Mouse (Mus musculus) left cerebral cortex, adult 2 months (tissue): ENCODE measurements at regions not wholly inside any gene's neighbourhood (a gene's known extent, or its start where the extent isn't known, plus 50 kb on each side); places are given as distances from the start of the nearest gene placed in this dataset.
"Not testable (repeated sequence)": the region's sequence is repeated elsewhere in the genome, so short reads cannot be mapped to it uniquely, and the experiment has no call there.

Experiments
- DNase-seq, 2 experiments: peaks; one replicate each; pipeline ENCODE4 v3.0.0; 2021 to 2022; ENCODE audit warnings: low spot score in 2 of 2, mixed read lengths in 1 of 2; ENCODE audit errors: extremely low spot score in 1 of 2
- H3K27ac ChIP-seq: fragments of 200-600 bp; 2 replicates; pipeline ENCODE4 v1.8.1; 2022
- H3K4me3 ChIP-seq: fragments of 200-600 bp; 2 replicates; pipeline ENCODE4 v1.8.1; 2022
- CTCF ChIP-seq: fragments of 200-600 bp; IDR thresholded peaks from 2 replicates; pipeline ENCODE4 v1.8.1; 2022; ENCODE audit warnings: antibody characterized with exemption, mild to moderate bottlenecking, moderate library complexity
- intact Hi-C: fragments of 180-260 bp; cut with DNase I; formaldehyde crosslinking; loops from one replicate; pipeline ENCODE4 v1.15.1; 2025

DNA sequence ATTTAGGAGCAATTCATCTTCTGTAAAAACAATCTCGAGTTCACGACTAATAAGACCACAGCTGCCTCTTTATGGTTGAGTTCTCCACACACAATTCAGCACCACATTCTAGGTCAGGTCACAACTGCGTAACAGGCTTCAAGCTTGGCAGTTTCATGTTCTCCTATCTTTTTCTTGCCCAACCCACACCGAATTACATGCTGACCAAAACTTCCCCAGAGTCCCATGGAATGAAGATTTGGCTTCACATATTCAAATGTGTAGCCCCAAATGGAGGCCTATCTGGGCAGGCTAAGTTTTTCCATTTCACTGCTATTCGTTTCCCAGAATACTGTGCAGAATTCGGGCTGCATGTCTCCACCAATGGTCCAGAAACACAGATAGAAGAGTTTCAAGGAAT is 167.5 kb upstream of the Slc25a13 start:
- no peak overlapping the region for H3K4me3 ChIP-seq
- TF ChIP-seq CTCF, result no peak
- intact Hi-C loops, result no loop called here
- no peak for DNase-seq
- no peak overlapping the region for H3K27ac ChIP-seq

DNA sequence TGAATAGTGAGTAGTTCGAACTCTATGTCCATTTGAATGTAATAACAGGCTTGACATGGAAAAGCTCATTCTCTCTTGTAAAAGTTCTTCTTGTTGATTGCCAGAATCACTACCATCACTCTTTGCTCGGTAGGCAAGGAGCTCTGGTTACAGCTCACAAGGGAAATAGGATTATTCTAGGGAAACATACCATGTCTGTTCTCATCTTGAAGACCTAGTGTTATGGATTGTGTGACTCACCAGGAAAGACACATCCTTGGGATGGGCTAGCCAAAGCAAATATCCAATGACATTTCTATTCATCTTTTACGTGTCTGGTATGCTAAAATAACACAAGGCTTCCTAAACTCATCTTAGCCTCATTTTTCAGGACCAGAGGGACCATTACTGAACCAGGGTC is 155.4 kb upstream of the Slc25a13 start:
- intact Hi-C loops, result no loop called here
- Histone ChIP-seq H3K27ac (no peak overlapping the region), H3K4me3 (no peak overlapping the region)
- TF ChIP-seq CTCF, result no peak
- no peak for DNase-seq

DNA sequence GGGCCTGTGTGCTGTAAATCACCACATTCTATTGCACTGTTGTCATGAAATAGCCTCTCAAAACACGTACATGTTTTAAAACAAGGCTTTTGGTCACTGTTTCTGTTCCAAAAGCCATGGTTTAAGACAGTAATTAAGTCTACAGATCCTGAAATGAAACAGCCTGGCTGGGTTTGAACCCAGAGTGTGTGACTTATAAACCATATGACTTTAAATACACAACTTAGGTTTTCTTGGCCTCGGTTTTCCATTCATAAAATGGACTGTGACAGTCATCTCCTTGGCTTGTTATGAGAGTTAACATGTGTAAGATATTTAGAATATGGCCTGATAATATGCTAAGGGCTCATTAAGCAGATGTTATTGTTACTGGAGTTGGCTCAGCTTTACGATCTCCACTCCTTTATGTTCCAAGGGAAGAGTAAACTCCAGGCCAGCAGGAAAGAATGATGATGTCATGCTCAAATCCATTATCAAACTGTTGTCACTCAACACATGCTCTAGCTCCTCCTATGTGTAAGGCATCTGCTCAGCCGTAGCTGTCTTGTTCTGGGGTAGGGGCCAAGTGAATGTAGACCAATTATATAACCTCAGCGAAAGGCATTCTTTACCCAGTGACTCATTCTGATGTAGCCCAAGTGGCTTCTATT is 154.6 kb upstream of the Slc25a13 start:
- H3K27ac ChIP-seq, result no peak overlapping the region
- no peak for TF ChIP-seq CTCF
- no peak for DNase-seq
- intact Hi-C loops, result no loop called here
- H3K4me3 ChIP-seq, result no peak overlapping the region

DNA sequence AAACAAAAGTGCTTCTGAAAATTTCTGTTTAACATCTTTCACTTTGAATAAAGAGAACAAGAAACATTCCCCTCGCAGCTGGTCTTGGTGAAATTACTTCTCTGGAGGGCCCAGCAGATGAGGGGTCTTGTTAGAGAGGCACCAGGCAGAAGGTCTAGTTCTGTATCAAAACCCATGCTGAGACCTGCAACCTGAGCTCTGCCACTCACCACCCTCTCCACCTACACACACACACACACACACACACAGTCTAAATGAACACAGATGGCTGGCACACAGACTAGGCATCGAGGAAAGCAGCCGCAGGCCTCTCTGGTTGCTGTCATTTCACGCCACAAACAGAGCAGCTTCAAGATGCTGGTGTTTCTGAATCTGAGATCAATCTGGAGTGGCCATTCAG is 147.1 kb upstream of the Slc25a13 start:
- intact Hi-C loops, result no loop called here

DNA sequence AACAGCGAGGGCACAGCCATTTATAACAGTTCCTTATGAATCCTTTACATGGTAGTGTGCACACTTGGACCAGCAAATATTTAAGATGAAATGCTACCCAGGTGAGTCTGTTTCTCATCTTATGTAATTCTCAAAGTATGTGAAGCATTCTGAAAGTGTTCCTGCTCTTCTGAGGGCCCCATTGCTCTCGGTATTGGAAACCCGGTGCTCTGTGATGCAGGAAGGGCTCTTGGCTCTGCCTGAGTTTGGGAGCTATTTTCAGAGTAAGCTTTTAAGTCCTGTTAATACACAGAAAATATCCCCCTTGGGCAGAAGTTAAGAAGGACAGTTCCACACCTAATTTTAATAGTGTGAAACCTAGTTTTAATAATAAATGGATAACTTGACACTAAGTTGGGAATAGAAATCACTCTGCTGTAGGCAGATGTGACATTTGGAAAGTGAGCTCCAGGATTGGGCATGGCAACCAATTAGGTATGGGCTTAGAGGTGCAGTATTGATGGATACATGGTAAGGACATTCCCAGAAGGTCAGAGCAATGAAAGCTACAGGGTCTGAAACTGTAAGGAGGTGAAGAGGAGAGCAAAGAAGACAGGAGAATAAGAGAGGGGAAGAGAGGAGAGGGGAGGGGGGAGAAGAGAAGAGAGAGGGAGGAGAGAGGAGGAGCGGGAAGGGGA is 145.8 kb upstream of the Slc25a13 start:
- no peak for TF ChIP-seq CTCF
- H3K27ac ChIP-seq, result no peak overlapping the region
- DNase-seq, result no peak
- intact Hi-C loops, result no loop called here
- no peak overlapping the region for H3K4me3 ChIP-seq

More for the DNA sequence above, 147.1 kb upstream of the Slc25a13 start:
- DNase-seq, result no peak
- Histone ChIP-seq H3K4me3 (no peak overlapping the region), H3K27ac (no peak overlapping the region)
- TF ChIP-seq CTCF, result no peak

GRCm38 (mm10) chr6:6361181-6361580 is 144.2 kb upstream of the Slc25a13 start:
- H3K4me3 ChIP-seq, DNase-seq, intact Hi-C loops, H3K27ac ChIP-seq: not testable (repeated sequence)

DNA sequence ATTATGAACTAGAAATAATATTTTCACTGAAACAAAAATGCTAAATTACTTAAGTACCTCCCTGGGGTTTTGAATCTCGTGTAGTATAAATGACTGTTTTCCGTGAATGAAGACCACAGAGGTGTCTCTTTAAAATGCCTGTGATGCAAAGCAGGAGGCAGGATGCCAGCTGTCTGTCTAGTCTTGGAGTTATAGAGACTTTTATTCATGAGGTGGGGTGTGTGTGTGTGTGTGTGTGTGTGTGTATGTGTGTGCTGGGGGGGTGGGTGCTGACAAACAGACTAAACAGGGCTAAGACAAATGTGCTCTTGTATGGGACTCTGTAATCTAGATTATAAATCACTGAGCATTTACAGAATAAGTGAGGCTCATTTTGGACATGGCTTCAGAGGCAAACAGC is 140.5 kb upstream of the Slc25a13 start:
- intact Hi-C loops, result no loop called here
- Histone ChIP-seq H3K4me3 (no peak overlapping the region), H3K27ac (no peak overlapping the region)
- no peak for TF ChIP-seq CTCF
- no peak for DNase-seq

GRCm38 (mm10) chr6:6356967-6357366 is 140.0 kb upstream of the Slc25a13 start:
- no peak for TF ChIP-seq CTCF
- Histone ChIP-seq H3K4me3 (no peak overlapping the region), H3K27ac (no peak overlapping the region)
- intact Hi-C loops, result no loop called here
- no peak for DNase-seq

DNA sequence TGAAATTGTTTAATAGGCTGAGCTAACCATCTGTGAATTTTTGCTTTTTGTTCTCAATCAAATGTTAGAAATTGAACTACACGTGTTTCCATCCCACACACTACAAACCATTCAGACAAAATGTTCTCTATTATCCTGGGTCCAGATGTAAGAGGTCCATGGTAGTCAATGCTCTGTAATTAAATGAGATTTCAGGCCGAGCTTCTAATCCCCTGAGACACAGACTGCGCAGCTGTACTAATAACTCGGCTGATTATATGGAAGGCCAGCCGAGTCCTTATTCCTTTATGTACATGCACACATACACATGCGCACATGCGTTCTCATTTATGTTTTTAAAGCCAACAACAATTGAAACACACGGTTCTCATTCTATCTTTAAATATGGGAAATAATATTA is 118.3 kb upstream of the Slc25a13 start:
- no peak overlapping the region for H3K27ac ChIP-seq
- no peak for DNase-seq
- H3K4me3 ChIP-seq, result no peak overlapping the region
- intact Hi-C loops, result no loop called here
- no peak for TF ChIP-seq CTCF

GRCm38 (mm10) chr6:6330271-6330670 is 113.3 kb upstream of the Slc25a13 start:
- intact Hi-C loops, result no loop called here
- Histone ChIP-seq H3K27ac (no peak overlapping the region), H3K4me3 (no peak overlapping the region)
- no peak for TF ChIP-seq CTCF
- no peak for DNase-seq

DNA sequence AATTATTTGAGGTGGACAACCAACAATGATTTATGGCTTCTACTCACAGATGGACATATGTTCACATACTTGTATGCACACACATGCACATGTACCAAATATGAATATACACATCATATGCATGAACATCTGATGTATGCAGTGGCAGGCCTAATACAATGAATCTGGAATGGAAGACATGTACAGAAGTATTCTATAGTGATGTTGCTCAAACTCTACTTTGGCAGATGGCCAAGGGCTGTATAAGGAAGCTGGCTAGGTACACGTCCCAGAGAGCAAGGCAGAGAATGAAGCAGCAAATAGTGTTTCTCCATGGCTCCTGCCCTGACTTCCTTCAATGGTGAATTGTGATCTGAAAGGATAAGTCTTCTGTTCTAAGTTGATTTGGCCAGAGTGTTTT is 108.5 kb upstream of the Slc25a13 start:
- H3K27ac ChIP-seq, result no peak overlapping the region
- intact Hi-C loops, result no loop called here
- no peak for DNase-seq
- no peak for TF ChIP-seq CTCF
- no peak overlapping the region for H3K4me3 ChIP-seq

GRCm38 (mm10) chr6:6316725-6317124 is 99.8 kb upstream of the Slc25a13 start:
- intact Hi-C loops, result no loop called here
- no peak overlapping the region for H3K4me3 ChIP-seq

GRCm38 (mm10) chr6:6313171-6313570 is 96.2 kb upstream of the Slc25a13 start:
- no peak for TF ChIP-seq CTCF
- H3K4me3 ChIP-seq, result no peak overlapping the region
- DNase-seq, result no peak
- intact Hi-C loops, result loop anchor here (2.0 to 5.0 kb wide), 2 partner anchors 118 to 174 kb away; no protein-coding TSS in a partner anchor
- H3K27ac ChIP-seq, result no peak overlapping the region

More at GRCm38 (mm10) chr6:6316725-6317124, 99.8 kb upstream of the Slc25a13 start:
- no peak overlapping the region for H3K27ac ChIP-seq
- no peak for TF ChIP-seq CTCF
- DNase-seq, result no peak
